In the genomic region with DNA sequence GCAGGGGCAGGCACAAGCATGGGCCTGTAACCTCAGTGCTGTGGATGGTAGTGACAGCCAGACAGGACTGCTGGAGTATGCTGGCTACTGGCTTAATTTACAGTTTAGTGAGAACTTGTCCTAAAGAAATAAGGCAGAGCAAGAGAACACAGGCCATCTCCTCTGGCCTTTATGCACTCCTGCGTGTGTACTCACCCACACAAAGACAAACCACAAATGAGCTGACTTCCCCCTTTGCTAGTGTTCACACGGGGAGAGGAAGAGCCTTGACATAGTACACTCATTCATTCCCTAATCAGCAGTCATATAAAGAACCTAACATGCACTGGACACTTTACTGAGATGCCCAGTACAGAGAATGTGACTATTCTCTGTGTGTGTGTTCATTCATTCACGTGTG, we compare ENCODE assay signal across 16 mouse cellular contexts. TPM values are rescaled to one million over a fixed set of nuclear protein-coding genes. Genes with fewer than 3 reads are reported as not detected.
DNase-seq lines count a peak whose midpoint lies in the region; ATAC-seq and TF ChIP-seq lines count a peak whose summit lies in the region.
"Had no signal": no experiment of that assay in that cellular context is flagged by ENCODE, and none has a peak within 500 bp of the region (broad histone marks: within the 10 kb centered on the region; RNA-seq: fewer than 3 reads in every experiment).

No protein-coding gene starts in this region.

- no peak for TF ChIP-seq EP300 in liver, postnatal 0 days (IDR thresholded peaks at IDR 0.05; ENCODE audit: low read depth)

- H3K9me3 ChIP-seq in kidney, embryonic 16.5 days (ENCODE audit: low read length), result no peaks in the 10 kb centered on the region
- H3K9me3 ChIP-seq in ES-E14 (ENCODE audit: control insufficient read depth, insufficient read depth, low read depth, low read length), result no peaks in the 10 kb centered on the region
- H3K9me3 ChIP-seq in liver, postnatal 0 days (ENCODE audit: low read length), result no peaks in the 10 kb centered on the region
- H3K9me3 ChIP-seq: forebrain, embryonic 12.5 days; midbrain, embryonic 12.5 days; neural tube, embryonic 13.5 days had no signal

- peak overlapping the region; percentile 31; the same call in 1 of the 2 replicates for H3K27ac ChIP-seq in kidney, embryonic 16.5 days (ENCODE audit: low read length)
- no peak overlapping the region; the same call in 1 of the 2 replicates for H3K27ac ChIP-seq in ES-E14 (ENCODE audit: insufficient read depth, low read depth, low read length, poor library complexity, severe bottlenecking)
- H3K27ac ChIP-seq in liver, postnatal 0 days (ENCODE audit: low read depth), result peak overlapping the region; percentile 99
- H3K27ac ChIP-seq: forebrain, embryonic 12.5 days; hindbrain, postnatal 0 days; midbrain, embryonic 12.5 days; neural tube, embryonic 13.5 days had no signal

- no peak for TF ChIP-seq CTCF in liver, postnatal 0 days (IDR thresholded peaks at IDR 0.05; ENCODE audit: low read depth)

- no peak for DNase-seq in kidney, postnatal 25 days
- DNase-seq in B cell, adult 2 months, result peak; percentile 33 to 42
- no peak for DNase-seq in ES-E14 (ENCODE audit: low read depth, low spot score)
- DNase-seq in liver, postnatal 0 days, result no peak
- DNase-seq in embryo, embryonic 9.5 days (ENCODE audit: extremely low spot score), result no peak
- no peak for DNase-seq in right cerebral cortex, postnatal 36 days (ENCODE audit: low spot score in 2 of 2)
- no peak for DNase-seq in cerebellum, adult 9-11 months
- DNase-seq: cerebellum, adult 18-20 months; left cerebral cortex, postnatal 4 days had no signal

- 83% methylated on average over 3 of the region's 3 CpGs for WGBS in kidney, embryonic 16.5 days
- 20% methylated on average over 3 of the region's 3 CpGs for WGBS in liver, postnatal 0 days (ENCODE audit: insufficient replicate concordance)

- H3K9ac ChIP-seq in kidney, embryonic 16.5 days (replicated peaks; ENCODE audit: low read length), result no peak overlapping the region
- peak overlapping the region; percentile 10; the same call in 1 of the 2 replicates for H3K9ac ChIP-seq in ES-E14 (ENCODE audit: insufficient read depth, low read depth, low read length, poor library complexity, severe bottlenecking)
- H3K9ac ChIP-seq in liver, postnatal 0 days (replicated peaks), result peak overlapping the region; percentile 41; the same call in 1 of the 2 replicates
- H3K9ac ChIP-seq: midbrain, embryonic 12.5 days; neural tube, embryonic 13.5 days had no signal

- ATAC-seq in kidney, embryonic 16.5 days (ENCODE audit: low FRiP score, low TSS enrichment), result no peak
- no peak for ATAC-seq in liver, postnatal 0 days
- ATAC-seq: hindbrain, postnatal 0 days; Patski had no signal

- H3K4me1 ChIP-seq in kidney, embryonic 16.5 days (ENCODE audit: insufficient read depth, low read length), result peaks cover 37% of the 10 kb centered on the region
- peaks cover 7 to 16% of the 10 kb centered on the region in 2 experiments; a peak in 3 of 4 replicates for H3K4me1 ChIP-seq in ES-E14 (ENCODE audit: control insufficient read depth in 2 of 2, insufficient read depth in 2 of 2, low read length in 2 of 2, poor library complexity in 1 of 2)
- peaks cover 62% of the 10 kb centered on the region for H3K4me1 ChIP-seq in liver, postnatal 0 days (ENCODE audit: insufficient read depth)

- H3K36me3 ChIP-seq in kidney, embryonic 16.5 days (ENCODE audit: insufficient read depth, low read length), result no peaks in the 10 kb centered on the region
- H3K36me3 ChIP-seq in ES-E14 (ENCODE audit: control insufficient read depth, insufficient read depth, low read length, poor library complexity, severe bottlenecking), result peaks cover 17% of the 10 kb centered on the region
- 0 out of 2 replicates have a peak, but pooled peaks cover 5% of the 10 kb centered on the region for H3K36me3 ChIP-seq in liver, postnatal 0 days (replicated peaks; ENCODE audit: insufficient read depth, low read length)
- H3K36me3 ChIP-seq: midbrain, embryonic 12.5 days; neural tube, embryonic 13.5 days had no signal

- H3K4me3 ChIP-seq in kidney, embryonic 16.5 days (ENCODE audit: low read length), result no peak overlapping the region
- peak overlapping the region in 1 of 2 experiments; percentile 36; a peak in 2 of 4 replicates for H3K4me3 ChIP-seq in ES-E14 (ENCODE audit: insufficient read depth in 1 of 2, low read depth in 1 of 2, low read length in 2 of 2, poor library complexity in 1 of 2, severe bottlenecking in 1 of 2)
- H3K4me3 ChIP-seq in liver, postnatal 0 days (ENCODE audit: low read depth, low read length), result no peak overlapping the region
- H3K4me3 ChIP-seq: forebrain, embryonic 12.5 days; midbrain, embryonic 12.5 days; neural tube, embryonic 13.5 days had no signal

- in situ Hi-C loops in ES-E14 (cut with MboI; ENCODE audit: low sequenced_read_pairs in 2 of 2, unreplicated experiment in 2 of 2), result no loop called here

- no peaks in the 10 kb centered on the region for H3K27me3 ChIP-seq in kidney, embryonic 16.5 days (ENCODE audit: insufficient read depth, low read length)
- H3K27me3 ChIP-seq in liver, postnatal 0 days (ENCODE audit: insufficient read depth, low read length), result no peaks in the 10 kb centered on the region
- H3K27me3 ChIP-seq: forebrain, embryonic 12.5 days; midbrain, embryonic 12.5 days; neural tube, embryonic 13.5 days; Patski had no signal

- no peak overlapping the region for H3K4me2 ChIP-seq in kidney, embryonic 16.5 days (replicated peaks; ENCODE audit: low read depth, low read length)
- H3K4me2 ChIP-seq in liver, postnatal 0 days (ENCODE audit: low read depth, low read length), result peak overlapping the region; percentile 41
- H3K4me2 ChIP-seq: forebrain, embryonic 12.5 days; midbrain, embryonic 12.5 days; neural tube, embryonic 13.5 days had no signal

TF ChIP-seq in ES-E14, 5 proteins besides CTCF, POLR2A, EP300 and RAD21:
- TF ChIP-seq MAFK (IDR thresholded peaks at IDR 0.05; ENCODE audit: insufficient read depth, low read depth, low read length) (no peak), HCFC1 (IDR thresholded peaks at IDR 0.05; ENCODE audit: borderline replicate concordance, insufficient read depth, low read length) (no peak), CHD2 (IDR thresholded peaks at IDR 0.05; ENCODE audit: low read depth, low read length) (no peak), ZC3H11A (IDR thresholded peaks at IDR 0.05; ENCODE audit: borderline replicate concordance, low read depth, low read length) (no peak), ZNF384 (IDR thresholded peaks at IDR 0.05; ENCODE audit: low read depth, low read length) (no peak)

RNA-seq across cellular contexts. Expression of a gene that starts 4.7 kb away (rescaled TPM):
- 26.8 and 29.0 TPM in 2 replicates for polyA plus RNA-seq in kidney, embryonic 16.5 days (2015; fragmentation: Nextera tagmentation; extraction: Ambion mirVana)
- total RNA-seq in ES-E14 (2012; rRNA removed), result 84.7 and 90.6 TPM in 2 replicates
- polyA plus RNA-seq in liver, postnatal 0 days (2015; fragmentation: Nextera tagmentation; extraction: Ambion mirVana), result 6.5 and 8.7 TPM in 2 replicates

RNA-seq across cellular contexts. Expression of a gene that starts 4.9 kb away (rescaled TPM):
- 56.3 and 56.8 TPM in 2 replicates for polyA plus RNA-seq in kidney, embryonic 16.5 days (2015; fragmentation: Nextera tagmentation; extraction: Ambion mirVana)
- 57.8 and 64.7 TPM in 2 replicates for total RNA-seq in ES-E14 (2012; rRNA removed)
- 68.2 and 71.3 TPM in 2 replicates for polyA plus RNA-seq in liver, postnatal 0 days (2015; fragmentation: Nextera tagmentation; extraction: Ambion mirVana)

RNA-seq across cellular contexts. Expression of a gene that starts 20.0 kb away (rescaled TPM):
- 0.40 and 0.66 TPM in 2 replicates for polyA plus RNA-seq in kidney, embryonic 16.5 days (2015; fragmentation: Nextera tagmentation; extraction: Ambion mirVana)
- 12.0 and 28.1 TPM in 2 replicates for total RNA-seq in ES-E14 (2012; rRNA removed)
- 5.2 and 6.0 TPM in 2 replicates for polyA plus RNA-seq in liver, postnatal 0 days (2015; fragmentation: Nextera tagmentation; extraction: Ambion mirVana)
- polyA plus RNA-seq: embryonic facial prominence, embryonic 11.5 days had no signal

Comparison
In these comparisons a context has a peak if more than half of its experiments do, and no peak if none do; other contexts are left out.
1. DNase-seq: peak in B cell, adult 2 months (2 of 2); none in kidney, postnatal 25 days (0 of 2), ES-E14 (single experiment), liver, postnatal 0 days (single experiment), embryo, embryonic 9.5 days (single experiment), right cerebral cortex, postnatal 36 days (0 of 2) and cerebellum, adult 9-11 months (single experiment).